Mouse (Mus musculus) spleen, adult 18-20 months (tissue): ENCODE data around the gene Gm15294.

Source experiments
- DNase-seq, 2 experiments: peaks; one replicate each; pipeline ENCODE4 v3.0.0; 2022; ENCODE audit warnings: mixed read lengths in 2 of 2

The Gm15294 gene

DNA sequence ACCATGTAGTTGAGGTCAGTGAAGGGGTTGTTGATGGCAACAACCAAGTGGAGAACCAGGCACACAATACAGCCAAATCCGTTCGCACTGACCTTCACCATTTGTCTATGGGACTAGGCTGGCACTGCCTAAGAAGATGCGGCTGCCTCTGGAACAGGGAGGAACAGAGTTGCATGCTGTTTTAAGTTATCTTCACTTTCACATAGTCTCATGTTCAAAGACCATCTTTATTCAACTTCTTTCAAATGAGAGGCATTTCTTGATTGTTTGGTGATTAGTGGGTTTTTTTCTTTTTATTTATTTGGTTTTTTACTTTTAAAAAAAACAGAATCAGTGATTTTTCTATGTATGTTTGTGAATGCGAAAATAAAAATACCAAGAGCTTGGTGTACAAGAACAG lies at the start of gene Gm15294:
Gm15294 (minus strand) TSS at position 101 of the 400 bp plus-strand sequence.
- no peak for DNase-seq

GRCm38 (mm10) chrX:141884336-141885048 lies 9.5 kb upstream of the Gm15294 start:
- DNase-seq: no peak

DNA sequence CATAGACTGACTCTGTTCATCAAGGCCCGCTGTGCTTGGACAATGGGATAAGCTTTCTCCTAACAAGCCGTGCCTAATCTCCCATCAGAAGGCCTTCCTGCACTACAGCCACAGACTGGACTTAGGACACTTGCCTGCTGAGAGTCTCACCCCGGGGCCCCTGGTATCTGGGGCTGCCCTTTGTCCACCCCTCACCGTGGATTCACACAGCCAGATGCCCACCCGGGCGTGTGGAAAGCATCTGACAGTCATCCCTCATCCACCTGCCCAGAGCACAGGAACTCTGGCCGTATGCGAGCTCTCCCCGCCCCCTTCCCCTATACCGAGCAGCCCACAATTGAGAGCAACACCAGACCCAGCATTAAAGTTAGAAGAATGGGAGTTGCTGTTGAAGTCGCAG lies 1.0 kb downstream of the Gm15294 start:
- no peak for DNase-seq

DNA sequence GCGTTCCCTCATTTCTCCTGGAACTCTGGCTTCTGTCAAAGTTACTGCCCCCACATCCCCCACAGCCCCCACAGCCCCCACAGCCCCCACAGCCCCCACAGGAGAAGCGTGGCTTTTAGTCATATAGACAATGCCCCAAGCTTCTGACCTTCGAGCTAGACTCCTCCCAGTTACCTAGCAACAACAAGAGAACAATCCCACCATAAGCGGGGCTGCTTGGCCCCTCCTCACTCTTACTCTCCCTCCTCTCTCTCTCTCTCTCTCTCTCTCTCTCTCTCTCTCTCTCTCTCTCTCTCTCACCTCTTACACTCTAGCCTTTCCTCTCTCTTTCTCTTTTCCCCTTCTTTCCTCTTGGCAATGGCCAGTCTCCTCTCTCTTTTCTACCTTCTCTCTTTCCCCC lies 1.4 kb downstream of the Gm15294 start:
- DNase-seq: no peak

GRCm38 (mm10) chrX:141855684-141856396 lies 19.2 kb downstream of the Gm15294 start:
- DNase-seq: no peak
